Mouse (Mus musculus) bone marrow macrophage, adult 2 months (primary cell): ENCODE results near the gene Ccdc107.

ENCODE experiments used
- CTCF ChIP-seq: IDR thresholded peaks from 2 replicates; pipeline ENCODE4 v1.5.1; 2012; ENCODE audit warnings: low read depth, mild to moderate bottlenecking, low read length, moderate library complexity
- POLR2A ChIP-seq: IDR thresholded peaks from 2 replicates; pipeline ENCODE4 v1.6.1; 2012; ENCODE audit warnings: mild to moderate bottlenecking, low read depth, low read length, borderline replicate concordance

DNA sequence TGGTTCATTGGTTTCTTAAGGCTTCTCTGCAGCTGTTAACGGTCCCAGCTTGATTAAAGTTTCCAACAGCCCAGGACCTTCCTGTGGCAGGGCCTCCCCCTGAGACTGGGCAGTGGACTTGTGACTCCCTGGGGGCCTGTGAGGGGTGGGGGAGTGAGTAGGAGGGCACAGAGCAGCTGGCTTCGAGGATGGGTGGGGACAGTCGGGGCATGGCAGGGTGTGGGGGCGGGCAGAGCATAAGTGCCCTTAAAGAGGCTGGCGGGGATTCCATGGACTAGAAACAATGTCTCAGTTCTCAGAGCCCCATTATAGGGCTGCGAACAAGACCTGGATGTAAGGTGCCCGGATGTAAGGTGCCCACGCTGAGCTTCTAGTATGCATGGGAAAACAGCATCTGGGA is 35.6 kb upstream of the Ccdc107 start:
- TF ChIP-seq CTCF (no peak), POLR2A (no peak)
